Mouse (Mus musculus) embryonic facial prominence, embryonic 12.5 days (tissue): Measurements from ENCODE around the gene Ribc1. TPM values are rescaled to one million over a fixed set of nuclear protein-coding genes. Genes with fewer than 3 reads are reported as not detected.
A peak's percentile ranks its signal among the peaks of the same experiment; 100 is the strongest.

Source experiments
- ATAC-seq: fragments of 200-750 bp; cut with Nextera tagmentation; 2 replicates; pipeline ENCODE4 v1.8.0; 2017; ENCODE audit not compliant: insufficient number of reproducible peaks, insufficient read depth, low FRiP score, low TSS enrichment
- H3K27ac ChIP-seq: fragments of 300-500 bp; sonication (generic); 2 replicates; pipeline ENCODE4 v1.5.1; 2016; ENCODE audit warnings: mild to moderate bottlenecking
- H3K27me3 ChIP-seq: fragments of 300-500 bp; sonication (generic); 2 replicates; pipeline ENCODE4 v1.6.1; 2016; ENCODE audit warnings: mild to moderate bottlenecking, moderate library complexity
- H3K36me3 ChIP-seq: fragments of 300-500 bp; sonication (generic); 2 replicates; pipeline ENCODE4 v1.6.1; 2016; ENCODE audit warnings: mild to moderate bottlenecking
- H3K4me1 ChIP-seq: fragments of 300-500 bp; sonication (generic); 2 replicates; pipeline ENCODE4 v1.6.1; 2016
- H3K4me2 ChIP-seq: fragments of 300-500 bp; sonication (generic); replicated peaks from 2 replicates; pipeline ENCODE4 v1.6.1; 2016; ENCODE audit warnings: mild to moderate bottlenecking, moderate library complexity
- H3K4me3 ChIP-seq: fragments of 300-500 bp; sonication (generic); 2 replicates; pipeline ENCODE4 v1.5.1; 2016; ENCODE audit warnings: mild to moderate bottlenecking
- H3K9ac ChIP-seq: fragments of 300-500 bp; sonication (generic); 2 replicates; pipeline ENCODE4 v1.6.1; 2016; ENCODE audit warnings: mild to moderate bottlenecking, moderate library complexity
- H3K9me3 ChIP-seq: fragments of 300-500 bp; sonication (generic); 2 replicates; pipeline ENCODE4 v1.6.1; 2016; ENCODE audit warnings: mild to moderate bottlenecking, moderate library complexity
- WGBS: fragments of 180-500 bp; shearing (Covaris S2); methylation state at CpG from one replicate; pipeline ENCODE4 v1.1.7; 2016; 5-methylcytosine and 5-hydroxymethylcytosine counted together
- polyA plus RNA-seq: library from polyadenylated mRNA; unstranded; fragments of >200 nt; fragmentation: Nextera tagmentation; extraction: Ambion mirVana; gene quantifications from 2 replicates; pipeline ENCODE4 v1.2.1, GENCODE M21; 2016

Ribc1 gene
- 3.6 and 4.4 TPM in 2 replicates for polyA plus RNA-seq

- H3K4me3 ChIP-seq = peak within 1 kb of the TSS; percentile 49
- peak within 1 kb of the TSS; percentile 56 for H3K4me2 ChIP-seq
- peak within 1 kb of the TSS; percentile 56 for H3K9ac ChIP-seq
- no peaks in the 10 kb centered on the region for H3K9me3 ChIP-seq
- H3K27me3 ChIP-seq = peaks cover 27% of the 10 kb centered on the region
- H3K36me3 ChIP-seq = peaks cover 6% of the 10 kb centered on the region; the same call in 1 of the 2 replicates
- WGBS = 20% methylated on average over 63 of the region's 64 CpGs
- peaks cover 3% of the 10 kb centered on the region; the same call in 1 of the 2 replicates for H3K4me1 ChIP-seq
- peak; percentile 98 for ATAC-seq
- H3K27ac ChIP-seq = peak within 1 kb of the TSS; percentile 88
Measured at GRCm38 (mm10) chrX:152016151-152017145, at the start of gene Ribc1, which contains the start of gene Smc1a. TSS of gene Ribc1 (minus strand) at chrX:152016295. TSS of gene Smc1a (plus strand) at chrX:152016428.

- H3K36me3 ChIP-seq = peaks cover 11% of the 10 kb centered on the region
- no peak overlapping the region for H3K4me3 ChIP-seq
- H3K4me1 ChIP-seq = no peaks in the 10 kb centered on the region
- peaks cover 22% of the 10 kb centered on the region; the same call in 1 of the 2 replicates for H3K27me3 ChIP-seq
- no peak overlapping the region for H3K9ac ChIP-seq
- 88% methylated on average over 2 of the region's 2 CpGs for WGBS
- no peak for ATAC-seq
- H3K27ac ChIP-seq = no peak overlapping the region
- no peak overlapping the region for H3K4me2 ChIP-seq
- H3K9me3 ChIP-seq = no peaks in the 10 kb centered on the region
Measured at GRCm38 (mm10) chrX:152065674-152066073, 49.6 kb upstream of the Ribc1 start.

GRCm38 (mm10) chrX:152054094-152054493 lies 38.0 kb upstream of the Ribc1 start:
- Histone ChIP-seq H3K4me3 (no peak overlapping the region), H3K9me3 (no peaks in the 10 kb centered on the region), H3K4me1 (no peaks in the 10 kb centered on the region), H3K9ac (no peak overlapping the region), H3K4me2 (no peak overlapping the region), H3K27ac (no peak overlapping the region), H3K36me3 (0 out of 2 replicates have a peak, but pooled peaks cover 6% of the 10 kb centered on the region), H3K27me3 (peaks cover 5% of the 10 kb centered on the region)
- no peak for ATAC-seq
- 73% methylated on average over 1 of the region's 1 CpGs for WGBS

GRCm38 (mm10) chrX:152052546-152052945 lies 36.5 kb upstream of the Ribc1 start:
- Histone ChIP-seq H3K27me3 (0 out of 2 replicates have a peak, but pooled peaks cover 5% of the 10 kb centered on the region), H3K9me3 (no peaks in the 10 kb centered on the region), H3K4me2 (no peak overlapping the region), H3K4me1 (no peaks in the 10 kb centered on the region), H3K36me3 (peaks cover 9% of the 10 kb centered on the region; the same call in 1 of the 2 replicates), H3K4me3 (no peak overlapping the region), H3K9ac (no peak overlapping the region), H3K27ac (no peak overlapping the region)
- ATAC-seq = no peak
- WGBS = 56% methylated on average over 3 of the region's 3 CpGs

- no peak overlapping the region for H3K4me2 ChIP-seq
- peaks cover 16% of the 10 kb centered on the region; the same call in 1 of the 2 replicates for H3K36me3 ChIP-seq
- H3K9ac ChIP-seq = no peak overlapping the region
- H3K4me3 ChIP-seq = no peak overlapping the region
- H3K9me3 ChIP-seq = no peaks in the 10 kb centered on the region
- H3K4me1 ChIP-seq = no peaks in the 10 kb centered on the region
- no peak for ATAC-seq
- H3K27ac ChIP-seq = no peak overlapping the region
- 0 out of 2 replicates have a peak, but pooled peaks cover 3% of the 10 kb centered on the region for H3K27me3 ChIP-seq
Measured at GRCm38 (mm10) chrX:152047230-152047629, 31.1 kb upstream of the Ribc1 start.

- Histone ChIP-seq H3K4me1 (no peaks in the 10 kb centered on the region), H3K4me3 (no peak overlapping the region), H3K27ac (no peak overlapping the region), H3K9ac (no peak overlapping the region), H3K27me3 (peaks cover 7% of the 10 kb centered on the region; the same call in 1 of the 2 replicates), H3K9me3 (no peaks in the 10 kb centered on the region), H3K4me2 (no peak overlapping the region), H3K36me3 (0 out of 2 replicates have a peak, but pooled peaks cover 5% of the 10 kb centered on the region)
- no peak for ATAC-seq
Measured at GRCm38 (mm10) chrX:152039865-152040264, 23.8 kb upstream of the Ribc1 start.

GRCm38 (mm10) chrX:152019294-152019693 lies 3.2 kb upstream of the Ribc1 start:
- no peaks in the 10 kb centered on the region for H3K36me3 ChIP-seq
- 93% methylated on average over 2 of the region's 2 CpGs for WGBS
- no peak overlapping the region for H3K4me3 ChIP-seq
- peaks cover 3% of the 10 kb centered on the region; the same call in 1 of the 2 replicates for H3K4me1 ChIP-seq
- ATAC-seq = no peak
- no peaks in the 10 kb centered on the region for H3K9me3 ChIP-seq
- H3K27me3 ChIP-seq = peaks cover 23% of the 10 kb centered on the region
- no peak overlapping the region for H3K9ac ChIP-seq
- no peak overlapping the region for H3K4me2 ChIP-seq
- H3K27ac ChIP-seq = no peak overlapping the region

GRCm38 (mm10) chrX:152017186-152017585 lies 1.1 kb upstream of the Ribc1 start:
- Histone ChIP-seq H3K9me3 (no peaks in the 10 kb centered on the region), H3K36me3 (peaks cover 6% of the 10 kb centered on the region; the same call in 1 of the 2 replicates), H3K4me2 (peak overlapping the region; percentile 56), H3K4me3 (peak overlapping the region; percentile 49), H3K27ac (peak overlapping the region; percentile 88; the same call in 1 of the 2 replicates), H3K9ac (peak overlapping the region; percentile 56), H3K27me3 (peaks cover 25% of the 10 kb centered on the region), H3K4me1 (peaks cover 3% of the 10 kb centered on the region; the same call in 1 of the 2 replicates)
- WGBS = 24% methylated on average over 14 of the region's 14 CpGs
- no peak for ATAC-seq

- 22% methylated on average over 11 of the region's 11 CpGs for WGBS
- Histone ChIP-seq H3K4me3 (peak overlapping the region; percentile 49), H3K4me1 (peaks cover 3% of the 10 kb centered on the region; the same call in 1 of the 2 replicates), H3K4me2 (peak overlapping the region; percentile 51), H3K9ac (peak overlapping the region; percentile 54), H3K27ac (peak overlapping the region; percentile 88), H3K36me3 (peaks cover 6% of the 10 kb centered on the region; the same call in 1 of the 2 replicates), H3K9me3 (no peaks in the 10 kb centered on the region), H3K27me3 (peaks cover 30% of the 10 kb centered on the region)
- ATAC-seq = no peak
Measured at GRCm38 (mm10) chrX:152015752-152016150, 344 bp downstream of the Ribc1 start.

- 88% methylated on average over 1 of the region's 1 CpGs for WGBS
Measured at GRCm38 (mm10) chrX:152007863-152008262, 8.2 kb downstream of the Ribc1 start.

GRCm38 (mm10) chrX:152002865-152003264 lies 13.2 kb downstream of the Ribc1 start:
- Histone ChIP-seq H3K9ac (no peak overlapping the region), H3K27ac (no peak overlapping the region), H3K4me3 (peak overlapping the region; percentile 46; the same call in 1 of the 2 replicates), H3K27me3 (peaks cover 43% of the 10 kb centered on the region), H3K4me1 (no peaks in the 10 kb centered on the region), H3K36me3 (peaks cover 7% of the 10 kb centered on the region; the same call in 1 of the 2 replicates), H3K9me3 (no peaks in the 10 kb centered on the region), H3K4me2 (peak overlapping the region; percentile 59)
- ATAC-seq = no peak
- 66% methylated on average over 2 of the region's 2 CpGs for WGBS

More at GRCm38 (mm10) chrX:152007863-152008262, 8.2 kb downstream of the Ribc1 start:
- ATAC-seq = no peak
- no peaks in the 10 kb centered on the region for H3K9me3 ChIP-seq
- H3K4me1 ChIP-seq = no peaks in the 10 kb centered on the region
- H3K4me3 ChIP-seq = no peak overlapping the region
- no peak overlapping the region for H3K27ac ChIP-seq
- no peak overlapping the region for H3K9ac ChIP-seq
- no peak overlapping the region for H3K4me2 ChIP-seq
- peaks cover 34% of the 10 kb centered on the region; the same call in 1 of the 2 replicates for H3K27me3 ChIP-seq
- H3K36me3 ChIP-seq = peaks cover 7% of the 10 kb centered on the region; the same call in 1 of the 2 replicates
